Mouse (Mus musculus) liver, embryonic 13.5 days (tissue): ENCODE data around the gene Zfp408. TPM values are rescaled to one million over a fixed set of nuclear protein-coding genes. Genes with fewer than 3 reads are reported as not detected.

Experiments
- ATAC-seq: fragments of 200-750 bp; cut with Nextera tagmentation; 2 replicates; pipeline ENCODE4 v1.8.0; 2017; ENCODE audit warnings: low read depth, mild to moderate bottlenecking, moderate number of reproducible peaks, moderate library complexity
- DNase-seq: peaks from one replicate; pipeline ENCODE4 v3.0.0; 2022
- H3K27ac ChIP-seq: fragments of 300-500 bp; sonication (generic); 2 replicates; pipeline ENCODE4 v1.5.1; 2015; ENCODE audit warnings: moderate library complexity, mild to moderate bottlenecking, inconsistent platforms
- H3K27me3 ChIP-seq: fragments of 300-500 bp; sonication (generic); 2 replicates; pipeline ENCODE4 v1.6.1; 2015; ENCODE audit warnings: mild to moderate bottlenecking, inconsistent platforms
- H3K36me3 ChIP-seq: fragments of 300-500 bp; sonication (generic); 2 replicates; pipeline ENCODE4 v1.6.1; 2015; ENCODE audit warnings: mild to moderate bottlenecking, inconsistent platforms
- H3K4me1 ChIP-seq: fragments of 300-500 bp; sonication (generic); replicated peaks from 2 replicates; pipeline ENCODE4 v1.6.1; 2015; ENCODE audit warnings: inconsistent platforms
- H3K4me2 ChIP-seq: fragments of 300-500 bp; sonication (generic); 2 replicates; pipeline ENCODE4 v1.6.1; 2015; ENCODE audit warnings: inconsistent platforms, mild to moderate bottlenecking, moderate library complexity
- H3K4me3 ChIP-seq: fragments of 300-500 bp; sonication (generic); replicated peaks from 2 replicates; pipeline ENCODE4 v1.5.1; 2015; ENCODE audit warnings: mild to moderate bottlenecking, inconsistent platforms
- H3K9ac ChIP-seq: fragments of 300-500 bp; sonication (generic); 2 replicates; pipeline ENCODE4 v1.6.1; 2015; ENCODE audit warnings: mild to moderate bottlenecking, inconsistent platforms
- H3K9me3 ChIP-seq: fragments of 300-500 bp; sonication (generic); replicated peaks from 2 replicates; pipeline ENCODE4 v1.6.1; 2016; ENCODE audit warnings: inconsistent platforms
- WGBS: fragments of 180-500 bp; shearing (Covaris S2); methylation state at CpG from one replicate; pipeline ENCODE4 v1.1.7; 2015; ENCODE audit not compliant: insufficient replicate concordance; 5-methylcytosine and 5-hydroxymethylcytosine counted together
- polyA plus RNA-seq: library from polyadenylated mRNA; unstranded; fragments of >200 nt; fragmentation: Nextera tagmentation; extraction: Ambion mirVana; gene quantifications from 2 replicates; pipeline ENCODE4 v1.2.1, GENCODE M21; 2015

Gene Zfp408
- polyA plus RNA-seq, 1 experiment from 2014 or later, result 2.1 TPM

GRCm38 (mm10) chr2:91600475-91600874 lies 49.1 kb downstream of the Zfp408 start:
- ATAC-seq, result no peak
- no peak for DNase-seq
- Histone ChIP-seq H3K4me1 (no peaks in the 10 kb centered on the region), H3K27ac (no peak overlapping the region), H3K9me3 (no peaks in the 10 kb centered on the region), H3K27me3 (no peaks in the 10 kb centered on the region), H3K36me3 (peaks cover 89% of the 10 kb centered on the region), H3K4me2 (no peak overlapping the region), H3K9ac (no peak overlapping the region), H3K4me3 (no peak overlapping the region)
- 93% methylated on average over 4 of the region's 4 CpGs for WGBS

Other genes with a start within 250 kb of the Zfp408 start
- 7.5 and 7.7 TPM in 2 replicates for gene 1110051M20Rik, start 205.1 kb downstream of the Zfp408 start, polyA plus RNA-seq
- 0.93 and 1.1 TPM in 2 replicates for gene Lrp4, start 192.3 kb downstream of the Zfp408 start, polyA plus RNA-seq
- gene Ckap5, start 123.0 kb downstream of the Zfp408 start, polyA plus RNA-seq, result 47.8 and 52.8 TPM in 2 replicates
- gene F2, start 13.4 kb downstream of the Zfp408 start, polyA plus RNA-seq, result 135 and 155 TPM in 2 replicates
- gene Arhgap1, start 69 bp upstream of the Zfp408 start, polyA plus RNA-seq, result 42.3 and 50.5 TPM in 2 replicates
- 10.6 and 12.5 TPM in 2 replicates for gene Atg13, start 60.8 kb upstream of the Zfp408 start, polyA plus RNA-seq
- gene Harbi1, start 61.1 kb upstream of the Zfp408 start, polyA plus RNA-seq, result 8.0 and 8.5 TPM in 2 replicates
- gene Ambra1, start 80.3 kb upstream of the Zfp408 start, polyA plus RNA-seq, result 4.6 and 5.8 TPM in 2 replicates